Mouse (Mus musculus) kidney, embryonic 16.5 days (tissue): ENCODE measurements around the gene Alk. TPM values are rescaled to one million over a fixed set of nuclear protein-coding genes. Genes with fewer than 3 reads are reported as not detected.

Source experiments
- ATAC-seq: fragments of 200-750 bp; cut with Nextera tagmentation; 2 replicates; pipeline ENCODE4 v1.8.0; 2017; ENCODE audit warnings: moderate TSS enrichment; ENCODE audit not compliant: low FRiP score, low TSS enrichment
- H3K27ac ChIP-seq: fragments of 300-500 bp; sonication (generic); 2 replicates; pipeline ENCODE4 v1.5.1; 2014; ENCODE audit warnings: low read length
- H3K27me3 ChIP-seq: fragments of 300-500 bp; sonication (generic); 2 replicates; pipeline ENCODE4 v1.6.1; 2014; ENCODE audit warnings: low read length, control low read depth, mixed read lengths; ENCODE audit not compliant: insufficient read depth
- H3K36me3 ChIP-seq: fragments of 300-500 bp; sonication (generic); 2 replicates; pipeline ENCODE4 v1.6.1; 2014; ENCODE audit warnings: low read length, control low read depth, mixed read lengths; ENCODE audit not compliant: insufficient read depth
- H3K4me1 ChIP-seq: fragments of 300-500 bp; sonication (generic); 2 replicates; pipeline ENCODE4 v1.6.1; 2014; ENCODE audit warnings: low read length, control low read depth, mixed read lengths; ENCODE audit not compliant: insufficient read depth
- H3K4me2 ChIP-seq: fragments of 300-500 bp; sonication (generic); replicated peaks from 2 replicates; pipeline ENCODE4 v1.6.1; 2014; ENCODE audit warnings: low read depth, low read length
- H3K4me3 ChIP-seq: fragments of 300-500 bp; sonication (generic); 2 replicates; pipeline ENCODE4 v1.5.1; 2014; ENCODE audit warnings: mild to moderate bottlenecking, low read length
- H3K9ac ChIP-seq: fragments of 300-500 bp; sonication (generic); replicated peaks from 2 replicates; pipeline ENCODE4 v1.6.1; 2014; ENCODE audit warnings: low read length
- H3K9me3 ChIP-seq: fragments of 300-500 bp; sonication (generic); 2 replicates; pipeline ENCODE4 v1.6.1; 2016; ENCODE audit warnings: low read length, control low read depth
- WGBS: fragments of 180-500 bp; shearing (Covaris S2); extraction: QIAGEN DNeasy Blood & Tissue Kit; methylation state at CpG from one replicate; pipeline ENCODE4 v1.1.7; 2014; 5-methylcytosine and 5-hydroxymethylcytosine counted together
- polyA plus RNA-seq: library from polyadenylated mRNA; unstranded; fragments of >200 nt; fragmentation: Nextera tagmentation; extraction: Ambion mirVana; gene quantifications from 2 replicates; pipeline ENCODE4 v1.2.1, GENCODE M21; 2015

The Alk gene
- polyA plus RNA-seq, 1 experiment from 2014 or later = 0.19 TPM

- ATAC-seq = no peak
- Histone ChIP-seq H3K4me2 (no peak overlapping the region), H3K4me3 (no peak overlapping the region), H3K36me3 (no peaks in the 10 kb centered on the region), H3K9ac (no peak overlapping the region), H3K9me3 (no peaks in the 10 kb centered on the region), H3K27ac (no peak overlapping the region), H3K4me1 (no peaks in the 10 kb centered on the region; the same call in 1 of the 2 replicates), H3K27me3 (peaks cover 3% of the 10 kb centered on the region; the same call in 1 of the 2 replicates)
- WGBS = 66% methylated on average over 7 of the region's 7 CpGs
These were observed 732.4 kb downstream of the Alk start for GRCm38 (mm10) chr17:71871981-71872380.

- no peak overlapping the region for H3K4me2 ChIP-seq
- H3K36me3 ChIP-seq = no peaks in the 10 kb centered on the region
- WGBS = 77% methylated on average over 1 of the region's 1 CpGs
- no peak overlapping the region for H3K9ac ChIP-seq
- H3K9me3 ChIP-seq = no peaks in the 10 kb centered on the region
- peaks cover 3% of the 10 kb centered on the region; the same call in 1 of the 2 replicates for H3K27me3 ChIP-seq
- ATAC-seq = no peak
- H3K4me1 ChIP-seq = no peaks in the 10 kb centered on the region; the same call in 1 of the 2 replicates
- no peak overlapping the region for H3K27ac ChIP-seq
- no peak overlapping the region for H3K4me3 ChIP-seq
These were observed 733.8 kb downstream of the Alk start for GRCm38 (mm10) chr17:71870641-71871040.

GRCm38 (mm10) chr17:71870232-71870621 is 734.2 kb downstream of the Alk start:
- Histone ChIP-seq H3K36me3 (no peaks in the 10 kb centered on the region), H3K4me3 (no peak overlapping the region), H3K27me3 (peaks cover 3% of the 10 kb centered on the region; the same call in 1 of the 2 replicates), H3K9ac (no peak overlapping the region), H3K9me3 (no peaks in the 10 kb centered on the region), H3K4me1 (no peaks in the 10 kb centered on the region; the same call in 1 of the 2 replicates), H3K27ac (no peak overlapping the region), H3K4me2 (0 out of 2 replicates have a peak overlapping the region, but pooled peaks have one; percentile 94)
- no peak for ATAC-seq
- 86% methylated on average over 8 of the region's 8 CpGs for WGBS

GRCm38 (mm10) chr17:71869372-71870231 is 734.8 kb downstream of the Alk start:
- Histone ChIP-seq H3K4me2 (peak overlapping the region; percentile 94), H3K27me3 (peaks cover 3% of the 10 kb centered on the region; the same call in 1 of the 2 replicates), H3K27ac (no peak overlapping the region), H3K4me3 (peak overlapping the region; percentile 56), H3K36me3 (no peaks in the 10 kb centered on the region), H3K4me1 (no peaks in the 10 kb centered on the region; the same call in 1 of the 2 replicates), H3K9ac (peak overlapping the region; percentile 74), H3K9me3 (no peaks in the 10 kb centered on the region)
- WGBS = 5% methylated on average over 54 of the region's 60 CpGs
- peak; percentile 79 for ATAC-seq

- Histone ChIP-seq H3K9ac (no peak overlapping the region), H3K4me3 (peak overlapping the region; percentile 56; the same call in 1 of the 2 replicates), H3K36me3 (no peaks in the 10 kb centered on the region), H3K9me3 (no peaks in the 10 kb centered on the region), H3K27ac (no peak overlapping the region), H3K4me2 (peak overlapping the region; percentile 94; the same call in 1 of the 2 replicates), H3K4me1 (no peaks in the 10 kb centered on the region; the same call in 1 of the 2 replicates), H3K27me3 (peaks cover 3% of the 10 kb centered on the region; the same call in 1 of the 2 replicates)
- 79% methylated on average over 12 of the region's 12 CpGs for WGBS
- no peak for ATAC-seq
These were observed 735.6 kb downstream of the Alk start for GRCm38 (mm10) chr17:71868828-71869227.

GRCm38 (mm10) chr17:71867892-71868291 is 736.5 kb downstream of the Alk start:
- WGBS = 87% methylated on average over 2 of the region's 2 CpGs
- Histone ChIP-seq H3K36me3 (no peaks in the 10 kb centered on the region), H3K27ac (no peak overlapping the region), H3K4me2 (no peak overlapping the region), H3K9me3 (no peaks in the 10 kb centered on the region), H3K9ac (no peak overlapping the region), H3K4me1 (no peaks in the 10 kb centered on the region; the same call in 1 of the 2 replicates), H3K4me3 (no peak overlapping the region), H3K27me3 (peaks cover 3% of the 10 kb centered on the region; the same call in 1 of the 2 replicates)
- no peak for ATAC-seq

GRCm38 (mm10) chr17:71865437-71865836 is 739.0 kb downstream of the Alk start:
- 47% methylated on average over 5 of the region's 5 CpGs for WGBS
- Histone ChIP-seq H3K27me3 (peaks cover 3% of the 10 kb centered on the region; the same call in 1 of the 2 replicates), H3K9me3 (no peaks in the 10 kb centered on the region), H3K4me2 (no peak overlapping the region), H3K4me1 (no peaks in the 10 kb centered on the region; the same call in 1 of the 2 replicates), H3K4me3 (no peak overlapping the region), H3K36me3 (no peaks in the 10 kb centered on the region), H3K9ac (no peak overlapping the region), H3K27ac (no peak overlapping the region)
- no peak for ATAC-seq

- WGBS = 83% methylated on average over 8 of the region's 8 CpGs
- Histone ChIP-seq H3K4me2 (no peak overlapping the region), H3K4me1 (no peaks in the 10 kb centered on the region), H3K9ac (no peak overlapping the region), H3K27ac (no peak overlapping the region), H3K36me3 (peaks cover 3% of the 10 kb centered on the region; the same call in 1 of the 2 replicates), H3K9me3 (peaks cover 6% of the 10 kb centered on the region; the same call in 1 of the 2 replicates), H3K27me3 (no peaks in the 10 kb centered on the region), H3K4me3 (no peak overlapping the region)
- ATAC-seq = no peak
These were observed 740.4 kb downstream of the Alk start for GRCm38 (mm10) chr17:71864039-71864438.

- WGBS = 91% methylated on average over 4 of the region's 4 CpGs
These were observed 741.5 kb downstream of the Alk start for GRCm38 (mm10) chr17:71862895-71863294.

More at GRCm38 (mm10) chr17:71862895-71863294, 741.5 kb downstream of the Alk start:
- no peak overlapping the region for H3K9ac ChIP-seq
- H3K36me3 ChIP-seq = peaks cover 5% of the 10 kb centered on the region; the same call in 1 of the 2 replicates
- no peaks in the 10 kb centered on the region for H3K27me3 ChIP-seq
- H3K4me2 ChIP-seq = no peak overlapping the region
- ATAC-seq = no peak
- peaks cover 6% of the 10 kb centered on the region; the same call in 1 of the 2 replicates for H3K9me3 ChIP-seq
- H3K27ac ChIP-seq = no peak overlapping the region
- H3K4me1 ChIP-seq = no peaks in the 10 kb centered on the region
- no peak overlapping the region for H3K4me3 ChIP-seq
